Mouse (Mus musculus) forelimb bud, embryonic 11.5 days (tissue): ENCODE measurements around the gene Gm42417.

Experiments
- DNase-seq: peaks from one replicate; pipeline ENCODE4 v3.0.0-alpha.2; 2012; ENCODE audit warnings: low read depth, low spot score

Gene Gm42417

GRCm38 (mm10) chr1:36564101-36564500 is 24.9 kb upstream of the Gm42417 start:
- DNase-seq, result no peak

GRCm38 (mm10) chr1:36563632-36564031 is 24.4 kb upstream of the Gm42417 start:
- DNase-seq, result no peak

GRCm38 (mm10) chr1:36563197-36563596 is 24.0 kb upstream of the Gm42417 start:
- no peak for DNase-seq

DNA sequence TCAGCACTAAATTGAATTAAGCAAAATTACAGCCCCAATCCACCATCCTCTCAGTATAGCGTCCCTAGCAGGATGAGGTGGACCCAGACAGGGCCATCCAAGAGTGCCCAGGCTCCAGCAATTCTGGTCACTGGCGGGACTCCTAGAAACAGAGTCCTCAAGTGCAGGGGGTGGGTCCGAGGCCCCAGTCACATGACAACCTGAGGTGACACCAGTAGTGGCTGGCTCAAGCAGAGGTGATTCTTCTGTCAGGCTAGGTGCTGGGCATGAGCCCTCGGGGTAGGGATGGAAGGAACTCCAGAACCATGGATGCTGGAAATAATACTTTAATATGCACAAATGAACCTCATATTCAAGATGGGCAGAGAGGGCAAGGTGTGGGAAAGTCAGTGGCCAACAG is 23.2 kb upstream of the Gm42417 start:
- DNase-seq, result no peak

GRCm38 (mm10) chr1:36560903-36561302 is 21.7 kb upstream of the Gm42417 start:
- no peak for DNase-seq

DNA sequence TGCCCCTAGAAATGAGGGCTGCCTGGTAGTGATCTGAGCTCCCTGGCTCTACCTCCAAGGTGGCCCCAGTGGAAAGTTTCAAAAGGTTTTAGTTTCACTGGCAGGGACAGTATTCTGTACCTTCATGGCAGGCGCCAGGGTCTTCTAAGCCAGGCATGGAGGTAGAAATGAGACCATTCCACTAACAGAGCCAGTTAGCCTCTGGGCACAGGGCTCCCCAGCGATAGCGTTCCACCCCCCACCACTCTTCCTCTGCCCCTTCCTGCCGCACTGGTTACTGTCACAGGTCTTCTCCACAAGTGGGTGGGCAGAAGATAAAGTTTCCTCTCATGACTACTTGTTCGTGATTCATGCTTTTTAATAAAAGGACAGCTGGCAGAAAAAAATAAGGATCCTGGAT is 20.7 kb upstream of the Gm42417 start:
- no peak for DNase-seq

- no peak for DNase-seq
Observed at GRCm38 (mm10) chr1:36559256-36559655, 20.0 kb upstream of the Gm42417 start.

DNA sequence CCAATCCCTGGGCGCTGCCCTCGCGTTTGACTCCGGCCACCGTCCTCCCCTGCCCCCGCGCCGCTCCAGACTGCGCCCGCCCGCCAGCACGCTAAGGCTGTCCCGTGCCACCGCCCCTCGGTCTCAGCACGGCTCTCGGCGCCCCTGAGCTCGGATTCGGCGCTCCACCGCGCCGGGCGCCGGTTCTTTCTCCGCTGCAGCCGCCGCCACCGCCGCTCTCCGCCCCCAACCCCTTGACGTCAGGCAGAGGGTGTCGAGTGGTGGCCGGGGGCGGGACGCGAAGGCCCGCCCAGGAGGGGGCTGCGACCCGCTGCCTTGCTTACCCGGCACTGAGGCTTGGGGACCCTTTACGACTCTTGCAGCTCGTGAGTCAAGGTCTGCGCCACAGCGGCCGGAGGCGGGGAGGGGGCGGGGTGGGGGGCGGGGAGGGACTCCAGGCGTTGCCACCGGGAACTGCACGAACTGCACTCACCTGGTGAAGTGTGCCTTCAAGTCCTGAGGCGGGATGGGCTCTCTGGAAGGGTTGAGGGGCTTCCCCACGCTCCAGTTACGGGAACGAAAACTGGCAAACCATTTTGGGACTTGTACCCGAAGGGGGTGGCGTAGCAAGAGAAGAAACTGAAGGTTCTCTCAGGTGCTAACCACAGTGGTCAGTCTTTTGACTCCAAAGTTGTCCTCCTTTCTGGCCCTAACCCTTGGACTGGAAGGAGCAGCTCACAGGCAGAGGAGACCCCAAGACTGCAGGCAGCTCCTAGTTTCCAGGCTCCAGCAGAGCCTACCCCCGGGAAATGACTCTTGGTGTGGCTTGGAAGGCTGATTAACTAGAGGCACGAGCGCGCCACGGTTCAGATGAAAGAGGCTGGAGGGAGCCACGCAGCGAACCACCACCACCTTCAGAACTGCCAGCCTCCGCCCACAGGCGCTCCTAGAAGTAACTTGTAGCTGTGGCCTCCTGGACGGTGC is 19.1 kb upstream of the Gm42417 start, which contains the start of gene Sema4c:
Sema4c (minus strand) TSS at position 319 of the 963 bp plus-strand sequence.
- DNase-seq, result peak; percentile 91

DNA sequence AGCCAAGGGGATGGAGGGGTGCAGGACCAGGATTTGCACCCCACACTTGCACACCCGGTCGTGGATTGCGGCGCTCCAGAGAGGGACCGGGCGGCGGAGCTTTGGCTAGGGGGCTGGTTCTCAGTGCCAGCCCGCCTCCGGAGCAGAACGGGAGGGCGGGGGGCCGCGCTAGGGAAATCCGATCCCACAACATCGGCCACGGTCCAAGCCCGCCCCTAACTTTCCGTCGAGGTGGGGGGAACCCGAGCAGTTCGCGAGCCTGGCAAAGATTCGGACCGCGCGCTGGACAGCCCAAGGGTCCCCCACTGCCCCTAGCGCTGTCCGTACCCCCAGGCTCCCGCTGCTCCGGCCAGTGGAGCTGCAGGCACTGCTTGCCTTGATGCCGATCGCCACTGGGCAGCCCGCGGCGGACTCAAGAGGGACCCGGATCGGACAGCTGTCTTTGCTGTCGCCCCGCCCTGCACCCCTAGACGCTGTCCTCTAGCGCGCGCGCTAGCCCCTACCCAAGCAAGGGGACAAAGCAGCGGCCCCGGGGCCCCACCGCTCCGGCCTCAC is 18.3 kb upstream of the Gm42417 start:
- DNase-seq, result no peak

GRCm38 (mm10) chr1:36556553-36557456 is 17.6 kb upstream of the Gm42417 start:
- DNase-seq, result peak; percentile 94

DNA sequence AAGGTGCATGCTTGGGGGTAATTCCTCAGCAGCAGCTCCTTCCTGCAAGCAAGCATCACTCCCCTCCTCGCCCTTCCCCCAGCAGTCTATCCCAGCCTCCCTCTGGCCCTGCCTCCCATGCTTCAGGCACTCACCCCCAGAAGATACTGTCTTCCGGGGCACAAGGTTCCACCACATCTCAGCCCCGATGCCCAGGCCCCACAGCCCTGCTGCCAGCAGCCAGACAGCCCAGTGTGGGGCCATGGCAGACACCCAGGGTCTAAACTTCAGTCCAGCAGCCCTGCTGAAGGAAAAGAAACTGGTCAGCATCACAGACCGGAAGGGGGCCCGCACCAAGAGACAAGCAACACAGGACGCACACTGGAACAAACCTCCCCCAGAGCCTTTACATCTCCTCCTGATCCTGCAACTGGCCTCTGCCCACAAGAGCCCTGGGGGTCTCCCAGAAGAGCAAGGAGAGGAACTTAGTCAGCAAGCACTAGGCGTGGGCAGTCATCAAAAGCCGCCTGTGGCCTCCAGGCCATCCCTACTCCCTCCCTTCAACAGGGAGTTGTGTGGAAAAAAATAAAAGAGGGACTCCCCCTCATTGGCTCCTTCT is 16.7 kb upstream of the Gm42417 start:
- no peak for DNase-seq

- DNase-seq, result no peak
Observed at GRCm38 (mm10) chr1:36554633-36555399, 15.6 kb upstream of the Gm42417 start.

- DNase-seq, result no peak
Observed at GRCm38 (mm10) chr1:36552506-36552905, 13.3 kb upstream of the Gm42417 start.

GRCm38 (mm10) chr1:36551904-36552303 is 12.7 kb upstream of the Gm42417 start:
- DNase-seq, result no peak

GRCm38 (mm10) chr1:36550075-36550863 is 11.0 kb upstream of the Gm42417 start:
- DNase-seq, result no peak

GRCm38 (mm10) chr1:36549491-36549890 is 10.3 kb upstream of the Gm42417 start:
- DNase-seq, result no peak

DNA sequence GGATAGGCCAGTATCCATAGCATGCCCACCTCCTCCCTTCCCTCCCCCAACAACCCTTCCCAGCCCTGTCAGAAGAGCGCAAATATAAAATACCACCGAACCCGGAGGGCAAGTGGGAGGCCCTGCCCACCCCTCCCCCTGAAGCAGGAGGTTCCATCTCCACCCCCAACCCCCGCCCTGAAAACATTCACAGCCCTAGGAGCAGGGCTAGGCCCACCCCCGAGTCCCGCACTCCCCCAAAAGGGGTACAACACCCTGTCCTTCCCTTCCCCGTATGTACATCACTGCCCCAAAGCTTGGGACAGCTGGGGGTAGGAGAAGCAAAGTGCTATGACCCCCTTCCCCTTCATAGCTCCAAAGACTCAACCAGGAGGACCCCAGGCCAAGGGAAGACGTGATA is 9.5 kb upstream of the Gm42417 start:
- no peak for DNase-seq

DNA sequence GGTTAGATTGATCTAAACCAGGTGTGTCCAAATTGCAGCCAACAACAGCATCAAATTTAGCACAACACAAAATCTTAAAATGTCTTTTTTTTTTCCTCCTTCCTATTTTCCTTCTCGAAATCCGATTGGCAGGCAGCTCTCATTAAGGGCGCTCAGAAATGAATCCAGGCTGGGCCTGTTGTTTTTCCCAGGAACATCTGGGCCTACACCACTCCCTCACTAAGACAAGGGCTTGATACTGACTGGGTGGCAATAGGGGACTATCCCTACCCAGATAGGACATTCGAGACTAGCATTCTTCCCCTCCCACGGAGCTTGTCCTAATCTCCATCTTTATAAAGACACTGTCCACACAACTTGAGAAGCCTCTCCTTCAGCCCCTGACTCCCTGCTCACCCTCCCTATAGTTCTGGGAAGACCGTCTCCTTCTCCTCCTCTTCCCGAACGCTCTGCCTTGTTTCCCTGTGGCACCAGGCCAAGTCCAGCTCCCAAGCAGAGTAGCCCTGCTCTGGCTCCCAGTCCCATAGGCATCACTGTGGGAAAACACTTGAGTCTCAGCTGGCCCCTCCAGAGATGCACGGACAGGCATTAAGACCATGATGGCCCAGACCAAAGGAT is 8.9 kb upstream of the Gm42417 start:
- peak; percentile 43 for DNase-seq

- DNase-seq, result peak; percentile 99
Observed at GRCm38 (mm10) chr1:36546888-36547471, 7.8 kb upstream of the Gm42417 start, which contains the start of gene Ankrd39. Ankrd39 (minus strand) TSS chr1:36547445.
